Mouse (Mus musculus) heart, postnatal 14 days (tissue): ENCODE measurements around the gene Rxrg. TPM values are rescaled to one million over a fixed set of nuclear protein-coding genes. Genes with fewer than 3 reads are reported as not detected.

Experiments
- DNase-seq, 2 experiments: peaks; one replicate each; pipeline ENCODE4 v3.0.0; 2021 to 2022
- intact Hi-C: fragments of 180-260 bp; cut with DNase I; formaldehyde crosslinking; loops from one replicate; pipeline ENCODE4 v1.15.1; 2025
- total RNA-seq, 2 experiments: library from RNA; stranded (reverse); gene quantifications; 2 replicates each; pipeline ENCODE4 v1.2.3; 2021

The Rxrg gene
- total RNA-seq, 2 experiments from 2014 or later: 45.9 to 46.8 TPM

DNA sequence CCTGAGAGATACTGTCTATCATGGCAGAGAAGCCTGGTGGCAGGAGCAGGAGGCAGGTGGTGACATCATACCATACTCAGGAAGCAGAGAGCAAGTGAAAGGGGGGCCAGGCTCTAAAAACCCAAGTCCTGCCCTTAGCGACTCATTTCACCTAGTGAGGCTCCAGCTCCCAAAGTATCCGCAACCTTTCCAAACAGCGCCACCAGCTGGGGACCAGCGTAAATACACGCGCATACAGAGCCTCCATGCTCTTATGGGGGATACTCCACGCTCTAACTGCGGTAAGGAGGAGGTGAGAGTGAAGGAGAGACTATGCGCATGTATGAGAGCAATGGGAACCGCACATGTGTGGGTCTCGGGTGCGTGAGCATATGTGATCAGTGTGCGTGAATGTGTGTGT is 39.9 kb downstream of the Rxrg start:
- peak; percentile 44 to 69 for DNase-seq
- intact Hi-C loops: no loop called here

DNA sequence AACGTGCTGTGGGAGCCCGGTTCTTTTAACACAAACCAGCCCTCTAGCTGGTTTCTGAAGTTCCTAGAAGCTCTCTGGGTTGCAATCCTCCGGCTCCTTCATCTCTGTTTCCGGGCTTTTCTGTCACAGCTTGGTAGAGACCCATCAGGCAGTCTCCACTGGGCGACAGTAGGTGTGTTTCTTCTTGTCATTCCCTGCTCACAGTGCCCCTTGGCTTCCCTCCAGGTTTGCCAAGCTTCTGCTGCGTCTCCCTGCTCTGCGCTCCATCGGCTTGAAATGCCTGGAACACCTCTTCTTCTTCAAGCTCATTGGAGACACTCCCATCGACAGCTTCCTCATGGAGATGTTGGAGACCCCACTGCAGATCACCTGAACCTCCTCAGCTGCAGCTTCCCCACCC is 40.7 kb downstream of the Rxrg start:
- peak in 1 of 2 experiments; percentile 19 for DNase-seq
- intact Hi-C loops: no loop called here

DNA sequence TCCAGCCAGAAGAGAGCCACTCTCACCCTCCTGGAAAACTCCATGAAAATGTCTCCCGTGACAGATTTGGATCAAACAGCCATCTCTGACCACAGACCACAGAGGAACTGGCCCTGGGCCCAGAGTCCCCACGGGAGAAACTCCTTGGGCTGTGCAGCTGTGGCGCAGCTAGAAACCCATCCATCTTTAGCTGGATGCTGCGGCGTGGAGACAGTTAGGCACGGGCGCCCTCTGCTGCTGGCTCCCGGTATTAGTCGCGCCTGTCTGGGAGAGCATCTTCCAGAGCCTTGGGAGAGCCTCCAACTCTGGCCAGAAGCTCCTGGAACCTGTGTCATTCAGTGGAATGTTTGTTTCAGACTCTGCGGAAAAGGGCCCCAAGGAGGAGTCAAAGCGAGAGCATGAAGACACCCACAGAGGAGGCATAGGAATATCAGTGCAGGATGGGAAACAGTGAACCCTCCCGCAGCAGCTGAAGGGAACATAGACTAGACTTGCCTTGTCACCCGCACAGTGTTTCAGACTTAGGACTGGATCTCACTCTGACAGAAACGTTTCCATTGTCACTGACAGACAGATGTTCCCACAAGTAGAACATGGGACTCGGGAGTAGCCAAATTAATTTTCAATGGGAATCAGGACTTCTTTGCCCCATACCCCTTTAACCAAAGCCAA is 46.8 kb downstream of the Rxrg start:
- peak; percentile 91 to 95 for DNase-seq
- intact Hi-C loops: loop anchor here (2.0 to 10.0 kb wide), 2 partner anchors 230 to 420 kb away; no protein-coding TSS in a partner anchor

DNA sequence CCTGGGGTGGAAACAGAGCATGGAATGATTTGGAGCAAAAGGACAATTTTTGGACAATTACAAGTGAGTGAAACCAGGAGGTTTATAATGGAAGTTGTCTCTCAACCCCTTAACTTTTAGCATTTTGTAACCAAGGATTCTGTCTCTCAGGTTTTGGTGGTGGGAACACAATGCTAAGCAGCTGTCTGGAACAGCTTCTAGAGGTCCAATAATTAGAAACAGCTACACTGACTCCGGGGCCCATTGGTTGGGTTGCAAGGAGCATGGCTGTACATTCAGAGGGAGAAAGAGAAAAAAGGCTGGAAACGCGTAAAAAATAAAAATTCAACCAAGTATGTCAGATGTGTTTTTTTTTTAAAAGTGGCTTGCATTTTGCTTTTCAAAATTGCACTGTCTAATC is 50.5 kb downstream of the Rxrg start:
- no peak for DNase-seq
- intact Hi-C loops: loop anchor here (10.0 kb wide), 1 partner anchor 424 kb away; no protein-coding TSS in a partner anchor

DNA sequence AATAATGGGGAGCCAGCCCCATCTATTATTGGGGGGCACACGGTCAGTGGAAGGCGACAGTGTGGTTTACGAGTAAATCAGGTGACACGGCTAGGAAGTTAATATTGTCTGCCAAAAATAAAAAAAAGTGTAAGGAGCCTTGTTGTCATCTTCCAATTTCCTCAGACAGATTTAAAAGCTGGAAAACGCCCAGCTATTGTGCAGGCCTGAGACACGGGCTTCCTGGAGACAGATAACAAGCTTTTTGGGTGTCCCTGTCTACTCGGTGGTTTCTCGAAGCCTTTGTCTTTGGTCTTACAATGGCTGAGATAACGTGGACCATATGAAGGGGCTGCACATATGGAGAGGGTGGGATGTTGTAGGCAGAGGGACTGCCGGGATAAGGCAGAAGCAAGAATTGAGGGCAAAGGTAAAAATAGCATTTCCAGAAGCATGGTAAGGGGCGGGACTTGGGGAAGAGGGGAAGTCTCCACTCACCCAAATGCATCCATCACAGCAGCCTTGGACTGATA is 51.0 kb downstream of the Rxrg start:
- DNase-seq: peak; percentile 19 to 26
- intact Hi-C loops: loop anchor here (10.0 kb wide), 1 partner anchor 424 kb away; no protein-coding TSS in a partner anchor

DNA sequence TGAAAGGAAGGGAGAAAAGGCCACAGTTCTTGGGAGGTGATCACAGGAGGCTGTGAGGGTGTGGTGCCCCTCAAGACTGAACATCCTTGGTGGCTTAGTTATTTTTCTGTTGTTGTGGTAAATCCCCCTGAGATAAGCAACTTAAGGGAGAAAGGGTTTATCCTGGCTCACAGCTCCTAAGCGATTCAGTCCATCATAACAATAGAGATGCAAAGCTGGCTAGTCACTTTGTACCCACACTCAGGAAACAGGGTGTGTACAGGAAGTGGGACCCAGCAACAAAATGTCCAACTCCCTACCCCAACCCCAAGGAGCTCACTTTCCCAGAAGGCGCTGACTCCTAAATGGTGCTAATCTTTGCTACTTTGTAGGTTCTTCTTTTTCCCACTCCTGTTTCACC is 54.2 kb downstream of the Rxrg start:
- intact Hi-C loops: no loop called here
- DNase-seq: no peak

DNA sequence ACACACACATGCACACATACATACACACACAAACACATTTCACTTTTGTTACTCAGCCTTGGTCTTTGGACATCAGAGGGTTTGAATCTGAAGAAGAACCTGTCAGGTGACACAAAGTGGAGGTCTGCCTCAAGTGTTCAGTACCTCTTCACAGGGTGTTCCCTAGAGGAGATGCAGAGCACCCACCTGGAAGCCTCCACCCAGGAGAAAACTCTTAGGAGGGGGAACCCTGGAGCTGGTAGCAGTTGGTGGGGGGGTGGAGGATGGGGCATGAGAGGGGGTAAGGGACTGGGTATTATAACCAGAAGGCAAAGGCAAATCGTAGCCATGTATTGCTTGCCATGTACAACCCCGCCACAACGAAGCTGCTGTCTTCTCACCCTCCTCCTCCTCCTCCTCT is 60.9 kb downstream of the Rxrg start:
- intact Hi-C loops: no loop called here

DNA sequence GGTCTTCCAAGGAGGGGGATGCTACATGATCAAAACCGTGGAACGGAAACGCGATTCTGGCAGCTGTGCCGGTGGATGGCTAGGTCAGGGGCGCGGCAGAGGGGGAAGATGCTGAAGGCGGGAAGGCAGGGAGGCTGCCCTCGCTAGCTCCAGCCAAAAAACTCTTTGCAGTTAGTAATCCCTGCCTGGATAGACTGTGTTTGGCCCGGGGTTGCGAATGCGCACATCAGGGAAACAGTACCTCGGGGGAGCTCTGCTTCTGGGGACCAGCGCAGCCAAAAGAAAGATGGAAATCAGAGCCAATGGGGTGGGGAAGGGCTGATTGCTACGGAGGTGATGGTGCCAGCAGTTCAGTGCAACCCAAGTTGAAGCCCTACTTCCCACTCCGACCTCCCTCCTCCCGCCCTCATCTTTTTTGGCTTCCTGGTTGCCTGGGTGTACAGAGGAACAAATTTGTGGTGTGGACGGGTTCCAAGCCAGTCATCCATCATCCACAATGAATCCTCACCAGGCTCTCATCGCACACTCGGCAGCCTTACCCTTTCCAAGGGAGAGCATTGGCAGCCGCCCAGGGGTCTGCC is 62.4 kb downstream of the Rxrg start:
- intact Hi-C loops: no loop called here
- DNase-seq: peak; percentile 26 to 57

More for the DNA sequence above, 60.9 kb downstream of the Rxrg start:
- no peak for DNase-seq

DNA sequence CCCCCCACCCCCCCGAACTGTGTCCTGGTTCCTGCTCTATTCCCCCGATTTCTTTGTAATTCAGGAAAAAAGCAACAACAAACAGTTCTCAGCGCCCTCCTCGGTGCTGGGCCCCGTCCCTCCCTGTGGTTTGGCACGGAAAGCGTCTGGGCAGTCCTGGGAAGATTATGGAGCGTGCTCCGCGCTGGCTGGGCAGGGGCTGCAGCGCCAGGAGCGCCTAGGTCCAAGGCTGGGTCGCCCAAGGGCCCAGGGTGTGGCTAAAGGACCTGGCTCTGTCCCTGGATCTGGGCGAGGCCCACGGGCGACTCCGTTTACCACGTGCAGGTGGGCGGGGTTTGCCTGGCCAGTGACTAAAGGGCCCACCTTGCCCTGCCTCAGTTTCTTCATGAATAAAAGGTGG is 62.9 kb downstream of the Rxrg start:
- peak; percentile 21 to 46 for DNase-seq
- intact Hi-C loops: no loop called here

DNA sequence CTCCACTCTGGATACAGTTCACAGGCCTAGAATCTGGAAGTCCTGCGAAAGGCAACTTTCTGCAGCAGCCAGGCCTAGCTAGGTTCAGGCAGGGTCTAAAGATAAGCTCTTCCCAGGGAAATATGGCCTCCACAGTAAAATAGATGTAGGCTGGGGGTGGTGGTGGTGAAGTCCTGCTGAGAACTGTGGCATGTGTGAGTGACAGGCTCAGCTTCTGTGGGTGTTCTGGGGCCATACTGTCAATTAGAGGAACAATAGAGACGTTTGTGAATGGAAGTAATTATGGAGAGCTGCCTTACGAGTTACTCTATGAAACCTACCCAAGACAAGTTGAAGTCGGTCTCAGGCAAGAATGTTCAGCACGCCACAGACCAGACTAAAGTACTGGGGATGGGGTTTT is 65.0 kb downstream of the Rxrg start:
- intact Hi-C loops: no loop called here
- no peak for DNase-seq

DNA sequence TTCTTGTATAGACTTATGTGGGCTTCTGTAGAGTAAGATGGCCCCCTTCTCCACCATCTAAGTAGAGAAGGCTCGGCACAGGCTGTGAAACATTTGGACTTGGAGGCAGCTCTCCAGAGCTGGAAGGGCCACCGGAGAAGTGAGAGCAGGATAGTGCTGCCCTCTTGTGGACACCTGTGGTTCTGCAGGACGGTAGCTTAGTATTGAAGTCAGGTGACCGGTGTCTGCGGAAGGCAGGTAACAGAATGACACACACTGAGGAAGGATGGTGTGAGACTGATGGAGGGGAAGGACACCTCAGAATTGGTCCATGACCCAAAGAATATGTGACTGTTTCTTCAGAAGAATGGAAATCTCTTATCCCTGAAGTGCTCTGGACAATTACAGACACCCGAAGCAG is 71.6 kb downstream of the Rxrg start:
- intact Hi-C loops: no loop called here
- peak; percentile 52 to 65 for DNase-seq

DNA sequence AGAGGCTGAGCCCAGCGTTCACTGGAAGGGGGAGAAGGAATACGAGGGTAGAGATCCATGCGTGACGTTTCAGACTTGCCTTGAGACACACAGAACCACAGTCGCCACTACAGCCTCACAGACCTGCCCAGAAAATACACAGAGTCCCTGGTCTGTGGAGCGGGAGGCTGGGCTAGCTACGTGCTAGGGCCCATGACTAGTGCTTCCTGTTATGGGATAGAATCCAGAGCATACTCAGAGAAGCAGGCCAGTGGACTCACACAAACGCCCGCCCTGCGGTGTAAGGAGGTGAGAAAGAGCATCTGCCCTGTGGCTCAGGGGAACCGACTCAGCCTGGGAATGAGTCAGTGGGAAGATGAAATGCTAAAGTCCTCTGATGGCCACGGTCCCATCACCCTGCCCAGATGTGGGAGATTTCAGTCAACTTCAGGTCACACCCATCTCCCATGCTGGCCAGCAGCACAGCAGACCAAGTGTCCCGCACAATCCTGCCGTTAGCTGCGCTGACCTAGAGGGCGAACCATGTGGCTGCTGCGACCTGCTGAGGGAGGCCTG is 74.3 kb downstream of the Rxrg start:
- no peak for DNase-seq
- intact Hi-C loops: no loop called here

DNA sequence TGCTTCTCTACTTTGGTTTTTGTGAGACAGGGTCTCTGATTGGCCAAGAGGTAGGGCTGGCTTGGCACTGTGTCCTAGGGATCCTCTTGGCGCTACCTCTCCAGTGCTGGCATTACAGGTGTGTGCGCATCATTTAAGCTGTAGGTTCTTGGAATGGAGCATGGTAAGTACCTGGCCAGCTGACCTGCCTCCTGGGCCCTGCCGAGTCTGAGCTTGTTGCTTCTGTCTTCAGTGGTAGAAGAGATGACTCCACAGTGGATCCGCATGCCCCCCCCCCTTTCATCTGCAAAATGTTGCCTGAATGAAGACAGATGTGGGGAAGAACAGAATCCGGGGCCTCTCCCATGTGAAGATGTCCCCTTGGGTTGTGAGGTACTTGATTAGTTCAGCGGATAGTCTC is 80.9 kb downstream of the Rxrg start:
- no peak for DNase-seq
- intact Hi-C loops: no loop called here

DNA sequence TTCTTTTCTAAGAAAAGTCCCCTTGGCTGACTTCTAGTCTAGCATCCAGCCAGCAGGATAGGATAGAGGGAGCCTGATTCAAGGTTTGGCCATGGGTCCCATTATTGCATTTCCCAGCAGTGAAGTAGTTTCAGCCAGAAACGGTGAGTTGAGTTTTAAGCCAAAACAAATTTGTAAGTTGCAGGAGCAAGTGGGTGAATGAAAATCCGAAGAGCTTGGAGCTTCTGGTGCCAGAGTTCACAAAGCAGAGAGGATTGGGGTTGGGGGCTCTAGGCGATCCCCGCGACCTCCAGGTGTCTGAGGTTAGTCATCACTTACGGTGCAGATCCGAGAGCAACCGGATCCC is 89.8 kb downstream of the Rxrg start:
- intact Hi-C loops: no loop called here

DNA sequence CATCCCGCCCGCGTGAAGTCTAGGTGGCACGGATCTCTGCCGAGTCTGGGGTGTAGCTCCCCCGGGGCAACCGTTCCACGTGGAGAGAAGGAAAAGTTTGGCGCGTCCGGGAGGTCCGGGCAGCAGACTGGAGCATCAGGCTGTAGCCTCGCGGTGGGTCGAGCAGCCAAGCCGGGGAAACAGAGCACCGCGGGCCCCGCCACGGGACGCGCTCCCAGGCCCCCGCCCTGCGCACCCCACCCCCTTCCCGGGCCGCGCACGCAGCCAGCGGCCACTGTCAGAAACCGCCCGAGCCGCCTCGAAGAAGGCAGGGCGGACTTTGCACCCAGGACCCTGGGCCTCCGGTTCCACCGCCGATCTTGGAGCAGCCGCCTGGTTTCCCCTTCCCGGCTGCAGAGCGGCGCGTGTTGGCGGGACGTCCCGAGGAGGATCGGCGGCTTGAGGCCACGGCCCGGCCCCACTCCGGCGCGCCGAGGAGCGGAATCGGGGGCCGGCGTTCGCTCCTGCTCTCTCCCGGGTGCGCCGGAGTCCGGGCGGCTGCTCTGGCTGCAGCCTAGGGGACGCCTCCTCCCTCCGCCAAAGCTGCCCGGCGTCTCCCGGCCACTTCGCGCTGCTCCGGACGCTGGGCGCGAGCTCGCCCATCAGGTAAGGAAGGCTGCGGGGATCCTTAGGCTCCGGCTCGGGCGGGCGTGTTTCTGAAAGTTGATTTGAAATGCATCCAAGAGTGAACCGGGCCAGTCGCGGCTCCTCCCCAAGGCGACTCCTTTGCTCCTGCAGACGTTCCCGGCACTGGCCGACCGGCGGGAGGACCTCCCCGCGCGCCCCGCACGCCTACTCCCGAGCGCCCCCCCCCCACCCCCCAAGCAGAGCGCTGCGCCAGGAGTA is 90.4 kb downstream of the Rxrg start:
- intact Hi-C loops: no loop called here
- peak; percentile 34 to 37 for DNase-seq

More for the DNA sequence above, 89.8 kb downstream of the Rxrg start:
- no peak for DNase-seq

DNA sequence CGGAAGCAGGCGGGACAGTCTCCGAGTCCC is 90.9 kb downstream of the Rxrg start, which contains the start of gene Lmx1a:
TSS of gene Lmx1a (plus strand) at position 6 of the 30 bp plus-strand sequence.
- intact Hi-C loops: no loop called here
- no peak for DNase-seq

Other genes starting within 250 kb of the Rxrg start
- 10 to 100 TPM; 25.0 to 30.4 TPM for gene Aldh9a1, start 248.4 kb upstream of the Rxrg start, total RNA-seq
- gene Mgst3, start 204.5 kb upstream of the Rxrg start, total RNA-seq: 100 to 1,000 TPM; 217 to 220 TPM
- gene Lrrc52, start 131.6 kb upstream of the Rxrg start, total RNA-seq: 1 to 10 TPM; 2.0 to 2.5 TPM
- not detected for gene Lmx1a, start 90.9 kb downstream of the Rxrg start, total RNA-seq